12 mouse cellular contexts compared by ENCODE assay signal in the genomic region with DNA sequence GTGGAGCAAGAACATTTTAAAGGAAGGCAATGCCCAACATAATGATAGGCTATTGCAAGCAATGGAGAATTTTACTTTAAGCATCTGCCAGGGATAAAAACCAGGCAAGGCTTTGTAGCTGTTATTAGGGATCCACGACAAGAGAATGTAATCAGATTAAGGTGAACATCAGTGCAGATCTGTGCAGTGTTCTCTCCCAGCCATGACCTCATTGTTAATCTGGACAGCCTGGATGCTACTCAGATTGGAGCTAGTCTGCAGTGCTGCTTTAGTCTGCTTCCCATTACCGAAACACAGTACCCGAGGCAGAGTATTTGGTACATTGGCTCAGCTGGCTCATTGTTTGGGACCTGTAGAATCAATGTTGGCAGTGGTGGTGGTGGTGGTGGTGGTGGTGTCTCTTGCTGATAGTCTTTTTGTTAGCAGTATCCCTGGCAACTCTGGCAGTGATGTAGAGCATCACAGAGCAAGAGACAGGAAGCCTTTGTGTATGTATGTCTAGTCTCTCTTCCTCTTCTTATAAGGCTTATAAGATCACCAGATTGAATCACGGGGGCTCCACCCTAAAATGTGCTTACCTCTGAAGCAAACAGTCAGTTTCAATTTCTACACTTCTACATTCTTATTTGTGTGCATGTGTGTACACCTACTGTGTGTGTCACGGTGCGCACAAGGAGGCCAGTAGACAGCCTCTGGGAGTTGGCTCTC. TPM values are rescaled to one million over a fixed set of nuclear protein-coding genes. Genes with fewer than 3 reads are reported as not detected.
DNase-seq lines count a peak whose midpoint lies in the region; ATAC-seq lines count a peak whose summit lies in the region.
"Had no signal": no experiment of that assay in that cellular context is flagged by ENCODE, and none has a peak within 500 bp of the region (broad histone marks: within the 10 kb centered on the region; RNA-seq: fewer than 3 reads in every experiment).

No protein-coding gene starts in this region.

- peak; percentile 31 for DNase-seq in layer of hippocampus, adult 9-11 months
- DNase-seq in layer of hippocampus, postnatal 36 days = no peak
- DNase-seq in CD4-positive helper T cell, adult 2 months (ENCODE audit: low read depth, low spot score) = peak; percentile 85
- DNase-seq in frontal cortex, postnatal 14 days (ENCODE audit: low spot score in 2 of 2) = no peak
- DNase-seq in left cerebral cortex, adult 9 months (ENCODE audit: low spot score in 2 of 2) = no peak
- DNase-seq in gastrocnemius, adult 18-20 months (ENCODE audit: low spot score) = no peak
- DNase-seq: adrenal gland, postnatal 14 days; gastrocnemius, postnatal 36 days had no signal

- peak; percentile 34 for ATAC-seq in granulocyte monocyte progenitor cell, adult 5-6 weeks (replicated peaks; ENCODE audit: poor library complexity, severe bottlenecking)
- peak; percentile 32; the same call in 1 of the 2 replicates for ATAC-seq in monocyte, adult 5-6 weeks (replicated peaks; ENCODE audit: insufficient number of reproducible peaks, low FRiP score, low TSS enrichment, poor library complexity, severe bottlenecking)
- ATAC-seq: forebrain, embryonic 15.5 days; midbrain, embryonic 15.5 days had no signal

RNA-seq across cellular contexts. Expression of gene Glcci1, which starts 4.7 kb away (rescaled TPM):
- 10 to 100 TPM; 77.4 to 85.2 TPM for total RNA-seq in layer of hippocampus, postnatal 36 days (2021)
- 3.7 and 5.7 TPM in 2 replicates for total RNA-seq in granulocyte monocyte progenitor cell, adult 5-6 weeks (2014; fragmentation: Nextera tagmentation)
- total RNA-seq in granulocyte monocyte progenitor cell, adult 5-6 weeks (2017) = 2.6 and 3.1 TPM in 2 replicates
- 15.1 to 25.3 TPM (median 19.9 TPM) in 3 replicates for total RNA-seq in monocyte, adult 5-6 weeks (2017)
- 1 to 10 TPM; 4.4 to 4.8 TPM for total RNA-seq in gastrocnemius, adult 18-20 months (2021)

Comparison
In these comparisons a context has a peak if more than half of its experiments do, and no peak if none do; other contexts are left out.
1. DNase-seq: peak in layer of hippocampus, adult 9-11 months (single experiment) and CD4-positive helper T cell, adult 2 months (single experiment); none in layer of hippocampus, postnatal 36 days (0 of 2), frontal cortex, postnatal 14 days (0 of 2), left cerebral cortex, adult 9 months (0 of 2) and gastrocnemius, adult 18-20 months (single experiment).